Mouse (Mus musculus): ENCODE measurements around the gene Mapk10.

DNA sequence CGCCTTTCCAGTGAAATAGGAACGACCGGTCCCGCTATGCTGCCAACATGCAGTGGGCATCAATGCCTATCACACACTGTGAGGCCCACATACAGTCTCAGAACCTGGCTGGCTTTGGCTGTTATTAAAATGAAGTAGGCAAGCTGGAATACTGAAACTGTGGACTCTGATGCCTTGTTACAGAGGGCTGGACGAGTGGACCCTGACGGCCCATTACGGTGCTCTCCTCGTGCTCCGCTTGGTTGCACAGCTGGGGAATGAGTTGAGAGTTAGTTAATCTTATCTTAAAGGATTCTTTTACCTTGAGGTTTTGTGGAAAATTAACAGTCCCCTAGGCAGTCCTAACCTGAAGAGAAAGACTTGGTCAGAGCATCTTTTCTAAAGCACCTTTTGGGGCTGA lies 307.6 kb downstream of the Mapk10 start:
- TF ChIP-seq CTCF (IDR thresholded peaks at IDR 0.05; ENCODE audit: borderline replicate concordance, control insufficient read depth, extremely low read depth, insufficient read depth, low read length, poor library complexity), result no peak
- TF ChIP-seq POLR2A (IDR thresholded peaks at IDR 0.05; ENCODE audit: control insufficient read depth, extremely low read depth, insufficient read depth, low read length, poor library complexity), result no peak

Measured in thymus, adult 2 months (tissue).